Mouse (Mus musculus) midbrain, embryonic 10.5 days (tissue): ENCODE measurements around the gene Adarb1. TPM values are rescaled to one million over a fixed set of nuclear protein-coding genes. Genes with fewer than 3 reads are reported as not detected.

ENCODE experiments used
- DNase-seq: peaks from one replicate; pipeline ENCODE4 v3.0.0-alpha.2; 2017; ENCODE audit warnings: low spot score
- H3K27ac ChIP-seq: fragments of 300-500 bp; sonication (generic); replicated peaks from 2 replicates; pipeline ENCODE4 v1.5.1; 2016; ENCODE audit warnings: mild to moderate bottlenecking
- H3K27me3 ChIP-seq: fragments of 300-500 bp; sonication (generic); 2 replicates; pipeline ENCODE4 v1.6.1; 2016; ENCODE audit warnings: low read depth, mild to moderate bottlenecking; ENCODE audit not compliant: poor library complexity, severe bottlenecking
- H3K36me3 ChIP-seq: fragments of 300-500 bp; sonication (generic); 2 replicates; pipeline ENCODE4 v1.6.1; 2016; ENCODE audit warnings: mild to moderate bottlenecking, moderate library complexity
- H3K4me1 ChIP-seq: fragments of 300-500 bp; sonication (generic); 2 replicates; pipeline ENCODE4 v1.6.1; 2016
- H3K4me3 ChIP-seq: fragments of 300-500 bp; sonication (generic); 2 replicates; pipeline ENCODE4 v1.5.1; 2016; ENCODE audit warnings: mild to moderate bottlenecking, moderate library complexity
- H3K9me3 ChIP-seq: fragments of 300-500 bp; sonication (generic); replicated peaks from 2 replicates; pipeline ENCODE4 v1.6.1; 2016; ENCODE audit warnings: mild to moderate bottlenecking
- WGBS: fragments of 180-500 bp; shearing (Covaris S2); methylation state at CpG from one replicate; pipeline ENCODE4 v1.1.7; 2016; 5-methylcytosine and 5-hydroxymethylcytosine counted together
- polyA plus RNA-seq: library from polyadenylated mRNA; unstranded; fragments of >200 nt; fragmentation: Nextera tagmentation; extraction: Ambion mirVana; gene quantifications from 2 replicates; pipeline ENCODE4 v1.2.1, GENCODE M21; 2016

Gene Adarb1
- polyA plus RNA-seq, 1 experiment from 2014 or later: 6.1 TPM

- no peak for DNase-seq
- Histone ChIP-seq H3K36me3 (peaks cover 65% of the 10 kb centered on the region), H3K4me1 (0 out of 2 replicates have a peak, but pooled peaks cover 2% of the 10 kb centered on the region), H3K27ac (no peak overlapping the region), H3K4me3 (no peak overlapping the region), H3K27me3 (no peaks in the 10 kb centered on the region), H3K9me3 (no peaks in the 10 kb centered on the region)
- WGBS: 86% methylated on average over 7 of the region's 7 CpGs
Measured at GRCm38 (mm10) chr10:77269129-77269528, 148.9 kb downstream of the Adarb1 start.

GRCm38 (mm10) chr10:77267027-77267426 lies 151.0 kb downstream of the Adarb1 start:
- Histone ChIP-seq H3K4me3 (no peak overlapping the region), H3K27me3 (no peaks in the 10 kb centered on the region), H3K4me1 (0 out of 2 replicates have a peak, but pooled peaks cover 2% of the 10 kb centered on the region), H3K27ac (no peak overlapping the region), H3K9me3 (no peaks in the 10 kb centered on the region), H3K36me3 (peaks cover 86% of the 10 kb centered on the region)
- no peak for DNase-seq
- WGBS: 88% methylated on average over 14 of the region's 14 CpGs

- WGBS: 71% methylated on average over 8 of the region's 8 CpGs
- Histone ChIP-seq H3K27me3 (no peaks in the 10 kb centered on the region), H3K9me3 (no peaks in the 10 kb centered on the region), H3K36me3 (peaks cover 94% of the 10 kb centered on the region), H3K4me3 (no peak overlapping the region), H3K4me1 (0 out of 2 replicates have a peak, but pooled peaks cover 2% of the 10 kb centered on the region), H3K27ac (no peak overlapping the region)
- DNase-seq: no peak
Measured at GRCm38 (mm10) chr10:77266281-77266680, 151.8 kb downstream of the Adarb1 start.

DNA sequence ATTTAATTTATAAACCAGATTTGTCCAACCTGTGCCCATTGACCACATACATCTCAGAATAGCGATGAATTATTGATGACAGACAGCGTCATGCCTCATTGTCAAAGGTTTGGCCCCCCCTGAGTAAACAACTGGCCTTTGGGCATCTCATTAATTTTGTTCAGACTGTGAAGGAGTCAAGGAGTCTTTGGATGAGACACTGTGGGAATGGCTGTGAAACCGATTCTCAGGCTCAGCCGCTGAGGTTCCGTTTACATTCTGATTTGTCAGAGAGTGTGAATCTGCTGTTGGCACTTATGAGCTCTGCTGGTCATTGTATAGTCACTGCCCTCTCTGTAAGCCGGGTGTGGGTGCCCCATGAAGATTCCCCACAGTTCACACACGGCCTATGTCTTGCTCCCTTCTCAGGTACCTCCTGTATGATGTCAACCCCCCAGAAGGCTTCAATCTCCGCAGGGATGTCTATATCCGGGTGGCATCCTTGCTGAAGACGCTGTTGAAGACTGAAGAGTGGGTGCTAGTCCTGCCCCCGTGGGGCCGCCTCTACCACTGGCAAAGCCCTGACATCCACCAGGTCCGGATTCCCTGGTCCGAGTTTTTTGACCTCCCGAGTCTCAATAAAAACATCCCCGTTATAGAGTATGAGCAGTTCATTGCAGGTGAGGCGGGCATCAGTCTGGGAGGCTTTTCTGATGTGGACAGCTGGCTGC lies 157.7 kb downstream of the Adarb1 start:
- Histone ChIP-seq H3K36me3 (peaks cover 50% of the 10 kb centered on the region), H3K4me3 (peak overlapping the region; percentile 95), H3K4me1 (peaks cover 36% of the 10 kb centered on the region), H3K27ac (no peak overlapping the region), H3K9me3 (no peaks in the 10 kb centered on the region), H3K27me3 (no peaks in the 10 kb centered on the region)
- DNase-seq: no peak
- 90% methylated on average over 17 of the region's 17 CpGs for WGBS

DNA sequence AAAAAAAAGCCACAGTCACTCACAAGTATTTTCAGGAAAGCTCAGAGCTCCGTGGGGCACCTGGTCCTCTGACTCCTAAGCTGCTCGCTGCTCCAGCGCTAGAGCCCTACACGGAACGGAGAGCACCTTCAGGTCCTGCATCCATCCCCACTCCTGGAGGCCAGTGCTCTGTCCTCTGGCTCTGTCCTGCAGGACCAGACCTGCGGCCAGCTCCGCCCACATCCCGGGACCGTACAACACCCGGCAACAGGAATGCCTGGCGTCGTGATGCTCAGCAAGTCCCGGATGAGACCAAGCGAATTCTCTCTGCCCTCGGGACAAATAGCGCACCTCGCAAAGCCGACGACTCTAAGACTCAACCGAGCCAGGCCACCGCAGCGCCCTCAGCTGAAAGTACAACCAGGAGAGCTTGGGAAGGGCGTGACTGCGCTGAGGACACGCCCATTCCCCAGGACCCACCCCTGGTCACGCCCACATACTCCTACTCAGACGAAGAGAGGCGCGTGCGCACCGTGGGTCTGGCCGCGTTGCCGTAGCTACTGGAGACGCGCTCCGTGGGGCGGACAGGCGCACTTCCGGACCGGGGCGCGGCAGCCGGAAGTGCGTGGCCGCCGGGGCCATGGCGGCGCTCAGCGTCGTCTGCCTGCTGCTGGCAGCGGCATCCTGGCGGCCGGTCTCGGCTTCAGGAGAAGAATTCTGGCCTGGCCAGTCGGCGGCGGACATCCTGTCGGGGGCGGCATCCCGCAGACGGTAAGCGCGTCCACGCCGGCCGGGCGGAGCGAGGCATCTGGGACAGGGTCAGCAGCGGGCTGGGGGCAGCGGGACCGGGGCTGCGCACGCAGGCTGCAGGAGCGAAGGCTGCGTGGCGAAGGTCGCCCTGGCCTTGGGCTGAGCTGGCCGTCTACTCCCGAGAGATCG lies 159.1 kb downstream of the Adarb1 start, which contains the start of gene Pofut2:
Gene Pofut2 (plus strand): TSS at position 515 of the 918 bp plus-strand sequence.
- WGBS: under 1% methylated on average over 81 of the region's 81 CpGs
- peak; percentile 98 for DNase-seq
- Histone ChIP-seq H3K36me3 (peaks cover 36% of the 10 kb centered on the region), H3K4me3 (peak within 1 kb of the TSS; percentile 95), H3K27ac (peak within 1 kb of the TSS; percentile 94), H3K27me3 (no peaks in the 10 kb centered on the region), H3K9me3 (no peaks in the 10 kb centered on the region), H3K4me1 (peaks cover 38% of the 10 kb centered on the region)

DNA sequence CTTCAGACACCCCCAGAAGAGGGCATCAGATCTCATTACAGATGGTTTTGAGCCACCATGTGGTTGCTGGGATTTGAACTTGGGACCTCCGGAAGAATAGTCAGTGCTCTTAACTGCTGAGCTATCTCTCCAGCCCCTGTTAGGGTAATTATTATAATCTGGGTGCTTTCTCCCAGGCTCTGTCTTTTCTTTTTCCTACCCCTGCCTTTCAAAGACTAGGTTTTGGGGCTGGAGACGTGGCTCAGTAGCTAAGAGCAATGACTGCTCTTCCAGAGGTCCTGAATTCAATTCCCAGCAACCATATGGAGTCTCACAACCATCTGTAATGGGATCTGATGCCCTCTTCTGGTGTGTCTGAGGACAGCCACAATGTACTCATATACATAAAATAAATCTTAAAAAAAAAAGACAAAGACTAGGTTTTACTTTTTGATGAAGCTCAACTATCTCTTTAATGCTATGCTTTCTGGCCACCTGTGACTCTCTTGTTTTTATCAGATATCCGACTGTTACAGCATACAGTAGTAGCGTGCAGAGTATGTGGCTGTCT lies 160.0 kb downstream of the Adarb1 start:
- no peaks in the 10 kb centered on the region for H3K27me3 ChIP-seq
- WGBS: 62% methylated on average over 4 of the region's 4 CpGs
- H3K9me3 ChIP-seq: no peaks in the 10 kb centered on the region
- peaks cover 39% of the 10 kb centered on the region for H3K4me1 ChIP-seq
- peak overlapping the region; percentile 95 for H3K4me3 ChIP-seq
- peaks cover 27% of the 10 kb centered on the region for H3K36me3 ChIP-seq
- no peak for DNase-seq
- H3K27ac ChIP-seq: peak overlapping the region; percentile 94

- Histone ChIP-seq H3K4me3 (no peak overlapping the region), H3K36me3 (peaks cover 3% of the 10 kb centered on the region), H3K4me1 (peaks cover 59% of the 10 kb centered on the region), H3K27ac (no peak overlapping the region), H3K9me3 (no peaks in the 10 kb centered on the region), H3K27me3 (no peaks in the 10 kb centered on the region)
- WGBS: 84% methylated on average over 3 of the region's 3 CpGs
- no peak for DNase-seq
Measured at GRCm38 (mm10) chr10:77255676-77256075, 162.4 kb downstream of the Adarb1 start.

DNA sequence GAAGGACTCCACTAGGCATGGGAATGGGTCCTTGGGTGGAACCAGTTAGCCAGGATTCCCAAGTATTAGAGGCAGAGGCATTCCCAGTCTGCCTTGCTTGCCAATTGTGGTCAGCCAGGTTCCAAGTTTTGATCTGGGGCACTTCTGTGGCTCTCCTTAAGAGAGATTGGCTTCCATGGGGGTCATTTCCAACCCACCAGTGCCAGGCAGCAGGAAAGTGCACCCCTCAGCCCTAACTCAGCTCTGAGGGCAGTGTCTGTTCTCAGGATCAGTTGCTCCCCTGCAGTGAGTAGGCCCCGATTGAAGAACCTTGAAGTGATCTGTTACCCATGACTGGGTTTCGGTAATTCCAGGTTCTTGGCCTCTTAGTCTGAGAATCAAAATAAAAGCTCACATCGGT lies 162.8 kb downstream of the Adarb1 start:
- WGBS: 66% methylated on average over 3 of the region's 3 CpGs
- Histone ChIP-seq H3K36me3 (no peaks in the 10 kb centered on the region), H3K27ac (no peak overlapping the region), H3K4me1 (peaks cover 55% of the 10 kb centered on the region), H3K27me3 (no peaks in the 10 kb centered on the region), H3K9me3 (no peaks in the 10 kb centered on the region), H3K4me3 (no peak overlapping the region)
- no peak for DNase-seq

GRCm38 (mm10) chr10:77252790-77253189 lies 165.3 kb downstream of the Adarb1 start:
- Histone ChIP-seq H3K27ac (peak overlapping the region; percentile 81), H3K4me1 (peaks cover 31% of the 10 kb centered on the region), H3K27me3 (no peaks in the 10 kb centered on the region), H3K36me3 (no peaks in the 10 kb centered on the region), H3K4me3 (no peak overlapping the region), H3K9me3 (no peaks in the 10 kb centered on the region)
- under 1% methylated on average over 4 of the region's 4 CpGs for WGBS
- peak; percentile 88 for DNase-seq

GRCm38 (mm10) chr10:77251784-77252539 lies 166.1 kb downstream of the Adarb1 start:
- H3K9me3 ChIP-seq: no peaks in the 10 kb centered on the region
- 83% methylated on average over 18 of the region's 18 CpGs for WGBS
- H3K27ac ChIP-seq: peak overlapping the region; percentile 81

DNA sequence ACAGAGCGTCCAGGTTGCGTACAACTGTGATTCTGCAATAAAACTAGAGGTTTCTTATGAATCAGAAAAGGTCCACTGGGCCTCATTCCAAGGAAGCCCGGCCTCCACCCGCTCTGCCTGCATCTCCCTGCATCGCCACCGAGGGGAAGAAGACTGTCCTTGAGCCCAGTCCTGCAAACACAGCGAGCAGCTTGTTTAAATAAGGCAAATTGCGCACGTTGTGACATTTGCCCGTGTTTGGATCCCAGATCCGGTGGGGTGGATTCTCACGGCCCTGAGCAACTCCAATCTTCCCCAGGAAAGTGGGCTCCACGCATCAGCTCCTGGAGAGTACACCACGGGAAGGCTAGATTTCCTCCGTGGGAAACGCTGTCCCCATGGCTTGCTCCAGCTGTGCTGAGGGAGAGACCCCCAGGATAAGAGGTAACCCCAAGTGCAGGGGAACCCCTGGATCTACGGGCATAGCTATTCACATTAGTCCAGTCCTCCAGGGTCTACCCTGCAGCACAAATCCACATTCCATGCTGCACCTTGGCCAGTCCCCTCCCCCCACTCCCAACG lies 166.8 kb downstream of the Adarb1 start:
- Histone ChIP-seq H3K4me3 (no peak overlapping the region), H3K4me1 (peaks cover 31% of the 10 kb centered on the region), H3K27me3 (no peaks in the 10 kb centered on the region), H3K27ac (peak overlapping the region; percentile 81; the same call in 1 of the 2 replicates), H3K9me3 (no peaks in the 10 kb centered on the region), H3K36me3 (no peaks in the 10 kb centered on the region)
- DNase-seq: peak; percentile 21
- 66% methylated on average over 18 of the region's 18 CpGs for WGBS

More at GRCm38 (mm10) chr10:77251784-77252539, 166.1 kb downstream of the Adarb1 start:
- Histone ChIP-seq H3K27me3 (no peaks in the 10 kb centered on the region), H3K4me1 (peaks cover 31% of the 10 kb centered on the region), H3K36me3 (no peaks in the 10 kb centered on the region), H3K4me3 (no peak overlapping the region)
- no peak for DNase-seq

- Histone ChIP-seq H3K4me1 (peaks cover 19% of the 10 kb centered on the region), H3K27me3 (no peaks in the 10 kb centered on the region), H3K4me3 (no peak overlapping the region), H3K36me3 (no peaks in the 10 kb centered on the region), H3K27ac (no peak overlapping the region), H3K9me3 (no peaks in the 10 kb centered on the region)
- WGBS: 89% methylated on average over 7 of the region's 7 CpGs
- no peak for DNase-seq
Measured at GRCm38 (mm10) chr10:77247707-77248106, 170.4 kb downstream of the Adarb1 start.
